Mouse (Mus musculus) CD4-positive, CD25-positive, alpha-beta regulatory T cell, adult 2 months (primary cell): ENCODE results near the gene Fyb2.

Source experiments
- DNase-seq: peaks from one replicate; pipeline ENCODE4 v3.0.0-alpha.2; 2012; ENCODE audit warnings: low read depth, low spot score

The Fyb2 gene

GRCm38 (mm10) chr4:104913291-104914129, at the start of gene Fyb2:
TSS of gene Fyb2 (plus strand) at chr4:104913456.
- DNase-seq = no peak

DNA sequence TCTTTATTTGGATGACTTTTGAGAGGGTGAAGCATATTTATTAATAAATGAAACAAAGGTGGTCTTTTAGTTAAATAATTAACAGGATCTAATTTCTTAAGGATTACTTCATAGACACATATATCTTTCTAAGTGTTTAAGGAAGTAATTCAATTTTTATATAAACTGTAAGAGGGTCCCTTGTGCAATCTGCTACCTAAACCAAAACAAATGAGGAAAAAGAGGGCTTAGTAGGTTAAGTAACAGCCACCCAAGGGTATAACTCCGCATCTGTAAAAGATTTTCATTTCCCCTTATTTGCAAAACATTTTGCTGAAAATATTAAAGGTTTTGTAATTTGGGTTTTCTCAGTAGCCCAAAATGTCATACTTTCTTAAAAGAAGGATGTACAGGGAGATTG, 48.9 kb upstream of the Fyb2 start:
- DNase-seq = no peak

DNA sequence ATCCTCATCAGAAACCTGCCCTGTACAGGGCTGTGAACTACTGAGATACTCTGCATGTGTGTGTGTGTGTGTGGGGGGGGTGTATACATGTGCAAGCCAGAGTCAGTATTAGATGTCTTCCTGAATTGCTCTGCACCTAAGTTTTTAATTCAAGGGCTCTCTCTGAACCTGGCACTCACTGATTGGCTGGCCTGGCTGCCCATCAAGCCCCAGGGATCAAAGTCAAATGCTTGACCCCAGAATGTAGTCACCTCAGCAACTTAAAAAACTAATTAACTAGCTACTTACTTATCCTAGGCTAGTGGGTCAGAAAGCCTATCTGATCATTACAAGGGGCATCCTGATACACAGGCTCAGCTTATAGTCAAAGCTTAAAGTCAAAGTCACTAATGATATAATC, 43.7 kb upstream of the Fyb2 start:
- no peak for DNase-seq

DNA sequence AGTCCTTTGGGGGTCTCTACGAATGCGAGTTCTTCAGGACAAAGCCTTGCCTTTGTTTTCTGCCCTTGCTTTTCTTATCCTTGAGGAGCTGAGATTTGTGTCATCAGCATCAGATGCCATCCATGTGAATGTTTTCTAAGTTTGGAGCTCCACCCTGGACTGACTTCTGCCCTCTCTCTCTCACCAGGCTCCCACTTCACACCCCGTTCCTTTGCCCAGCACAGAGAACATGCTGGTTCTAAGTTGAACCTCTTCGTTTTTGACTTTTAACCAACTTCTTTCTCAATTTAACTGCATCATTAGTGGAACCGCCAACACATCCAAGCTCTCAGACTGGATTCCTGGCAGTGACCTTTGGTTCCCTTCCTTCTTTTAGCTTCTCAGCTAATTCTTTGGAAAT, 43.1 kb upstream of the Fyb2 start:
- no peak for DNase-seq

- no peak for DNase-seq
Observed at GRCm38 (mm10) chr4:104875832-104876231, 37.4 kb upstream of the Fyb2 start.

- DNase-seq = no peak
Observed at GRCm38 (mm10) chr4:104876323-104876722, 36.9 kb upstream of the Fyb2 start, which contains the start of gene C8a. TSS of gene C8a (minus strand) at chr4:104876398.

- DNase-seq = no peak
Observed at GRCm38 (mm10) chr4:104887486-104887885, 25.8 kb upstream of the Fyb2 start.

- DNase-seq = no peak
Observed at GRCm38 (mm10) chr4:104888499-104889262, 24.6 kb upstream of the Fyb2 start.

GRCm38 (mm10) chr4:104891708-104892107, 21.5 kb upstream of the Fyb2 start:
- DNase-seq = no peak

DNA sequence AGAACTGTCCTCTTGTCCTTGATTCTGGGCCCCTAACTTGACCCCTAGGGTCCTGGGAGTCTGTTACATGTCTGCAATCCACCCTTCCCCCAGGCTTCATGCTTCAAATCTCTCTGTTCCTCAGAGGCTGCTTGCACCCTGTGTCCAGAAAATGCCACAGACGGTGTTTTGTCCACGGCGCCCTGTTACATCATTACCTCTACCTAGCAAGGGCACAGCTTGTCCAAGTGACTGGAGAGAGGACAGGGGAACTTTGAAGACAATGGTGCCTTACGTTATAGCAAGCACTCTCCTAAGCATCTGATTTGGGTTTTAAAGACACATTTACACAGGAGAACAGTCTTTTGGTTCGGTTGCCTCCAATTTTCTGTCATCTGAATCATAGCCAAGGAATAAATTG, 19.7 kb upstream of the Fyb2 start:
- no peak for DNase-seq

DNA sequence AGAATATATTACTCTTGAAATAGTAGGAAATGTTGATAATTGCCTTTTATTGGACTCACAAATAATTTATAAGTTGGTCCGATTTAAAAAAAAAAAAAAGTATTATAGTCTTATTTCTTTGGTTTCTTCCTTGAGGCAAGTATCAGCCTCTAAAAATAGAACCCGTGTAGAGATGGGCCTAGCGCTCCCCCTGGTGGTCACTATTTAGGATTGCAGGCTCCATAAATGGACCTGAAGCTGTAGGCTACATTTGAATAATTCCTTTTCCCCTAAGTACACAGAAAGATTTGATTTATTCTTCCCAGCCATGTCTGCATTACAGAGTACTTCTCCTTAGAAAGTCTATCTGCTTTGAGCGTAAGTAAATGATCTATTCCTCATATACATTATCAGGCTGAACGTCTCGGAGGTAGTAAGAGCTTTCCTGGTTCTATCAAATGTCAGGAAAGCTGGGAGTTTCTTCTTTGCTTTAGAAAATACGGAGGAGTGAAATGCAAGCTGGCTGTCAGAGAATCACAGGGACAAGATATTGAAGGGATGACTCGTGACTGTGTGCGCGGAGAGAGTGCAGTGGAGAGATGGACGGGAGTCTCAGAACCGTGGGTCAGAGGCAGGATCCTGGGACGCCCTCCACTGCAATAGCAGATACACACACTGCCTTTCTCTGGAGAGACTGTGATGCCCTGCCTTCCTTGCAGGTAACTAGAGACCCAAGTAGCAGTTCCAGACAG, 19.1 kb upstream of the Fyb2 start:
- peak; percentile 39 for DNase-seq

- DNase-seq = no peak
Observed at GRCm38 (mm10) chr4:104902836-104903235, 10.4 kb upstream of the Fyb2 start.

- DNase-seq = no peak
Observed at GRCm38 (mm10) chr4:104905049-104905448, 8.2 kb upstream of the Fyb2 start.

- DNase-seq = peak; percentile 19
Observed at GRCm38 (mm10) chr4:104911685-104912084, 1.6 kb upstream of the Fyb2 start.

DNA sequence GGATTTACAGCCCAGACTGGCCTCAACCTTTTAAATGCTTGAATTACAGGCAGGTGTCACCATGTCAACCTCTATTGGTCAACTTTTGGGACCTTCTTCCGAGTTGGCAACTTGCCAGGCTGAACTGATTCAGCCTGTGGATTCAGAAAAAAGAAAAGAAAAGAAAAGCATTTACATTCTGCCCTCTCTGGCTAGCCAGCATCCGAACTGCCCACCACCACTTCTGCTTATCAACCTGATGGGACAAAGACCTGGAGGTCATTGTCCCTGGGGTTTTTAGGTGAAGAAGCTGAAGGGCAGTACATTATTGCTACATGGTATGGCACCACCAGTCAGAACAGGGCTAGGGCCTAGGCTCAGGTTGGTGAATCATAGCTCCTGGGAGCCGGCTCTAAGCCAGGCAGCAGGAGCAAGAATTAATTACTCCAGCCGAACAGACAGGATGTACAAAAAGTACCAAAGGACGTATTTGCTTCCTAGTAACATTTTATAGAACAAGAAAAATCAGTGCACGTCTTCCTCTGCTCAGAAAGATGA, 1.5 kb downstream of the Fyb2 start:
- no peak for DNase-seq

GRCm38 (mm10) chr4:104918017-104918416, 4.8 kb downstream of the Fyb2 start:
- no peak for DNase-seq

- no peak for DNase-seq
Observed at GRCm38 (mm10) chr4:104925383-104925782, 12.1 kb downstream of the Fyb2 start.

DNA sequence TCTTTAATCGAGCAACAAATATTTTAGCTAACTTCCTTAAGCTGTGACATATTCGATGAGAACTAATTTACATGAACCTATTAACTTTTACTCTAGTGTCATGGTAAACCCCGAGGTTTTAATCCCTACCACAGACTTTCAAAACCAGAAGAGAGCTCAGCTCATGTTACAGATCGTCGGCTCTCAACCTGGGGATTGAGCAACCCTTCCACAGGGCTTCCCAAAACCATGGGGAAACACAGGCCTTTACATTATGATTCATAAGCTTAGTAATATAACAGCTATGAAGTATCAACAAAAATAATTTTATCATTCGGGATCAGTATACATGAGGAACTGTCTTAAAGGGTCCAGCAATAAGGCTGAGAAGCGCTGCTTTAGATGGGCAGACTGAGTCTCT, 15.9 kb downstream of the Fyb2 start:
- DNase-seq = no peak

- no peak for DNase-seq
Observed at GRCm38 (mm10) chr4:104933620-104934019, 20.4 kb downstream of the Fyb2 start.

DNA sequence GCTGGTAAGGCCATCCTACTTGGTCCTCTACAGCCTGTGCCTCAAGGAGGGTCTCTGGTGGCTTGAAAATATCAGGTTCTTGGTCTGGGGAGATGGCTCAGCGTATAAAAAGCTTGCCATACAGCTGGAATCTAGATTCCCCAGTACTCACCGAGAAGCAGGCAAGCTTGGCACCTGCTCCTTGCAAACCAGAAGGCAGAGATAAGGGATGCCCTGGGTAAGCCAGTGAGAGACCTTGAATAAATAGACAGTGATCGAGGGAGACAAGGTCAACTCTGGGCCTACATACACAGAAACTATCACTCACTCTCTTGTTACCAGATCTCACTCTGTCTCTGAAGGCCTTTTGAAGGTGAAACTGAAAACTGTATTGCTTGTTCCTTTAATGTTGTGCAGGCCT, 21.7 kb downstream of the Fyb2 start:
- no peak for DNase-seq

- DNase-seq = no peak
Observed at GRCm38 (mm10) chr4:104935436-104935835, 22.2 kb downstream of the Fyb2 start.

DNA sequence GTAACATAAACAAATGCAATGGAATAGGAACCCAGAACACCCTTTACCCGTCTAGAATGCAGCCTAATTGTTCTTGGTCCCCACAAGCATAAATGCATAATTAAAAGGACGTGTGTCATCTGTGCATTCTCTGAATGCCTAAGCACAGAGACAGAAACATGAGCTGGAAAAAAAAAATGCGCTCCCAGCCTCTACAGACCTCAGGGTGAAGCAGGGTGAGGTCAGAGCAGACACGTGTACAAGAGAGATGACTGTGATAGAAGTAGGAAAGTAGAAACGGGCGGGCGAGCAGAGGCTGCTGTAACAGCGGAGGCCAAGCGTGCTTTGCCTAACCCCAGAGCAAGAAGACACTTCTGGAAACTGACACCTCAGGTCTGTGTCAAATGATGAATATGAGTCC, 22.8 kb downstream of the Fyb2 start:
- DNase-seq = no peak
